Mouse (Mus musculus) monocyte, adult 2 months (primary cell): Measurements from ENCODE around the gene Sdcbp2.
A peak's percentile ranks its signal among the peaks of the same experiment; 100 is the strongest.

Experiments used
- DNase-seq, 2 experiments: peaks; one replicate each; pipeline ENCODE4 v3.0.0; 2022; ENCODE audit warnings: low spot score in 2 of 2, low read depth in 1 of 2

Gene Sdcbp2

GRCm38 (mm10) chr2:151571873-151572700 lies at the start of gene Sdcbp2:
Gene Sdcbp2 (plus strand): TSS chr2:151572622.
- no peak for DNase-seq

DNA sequence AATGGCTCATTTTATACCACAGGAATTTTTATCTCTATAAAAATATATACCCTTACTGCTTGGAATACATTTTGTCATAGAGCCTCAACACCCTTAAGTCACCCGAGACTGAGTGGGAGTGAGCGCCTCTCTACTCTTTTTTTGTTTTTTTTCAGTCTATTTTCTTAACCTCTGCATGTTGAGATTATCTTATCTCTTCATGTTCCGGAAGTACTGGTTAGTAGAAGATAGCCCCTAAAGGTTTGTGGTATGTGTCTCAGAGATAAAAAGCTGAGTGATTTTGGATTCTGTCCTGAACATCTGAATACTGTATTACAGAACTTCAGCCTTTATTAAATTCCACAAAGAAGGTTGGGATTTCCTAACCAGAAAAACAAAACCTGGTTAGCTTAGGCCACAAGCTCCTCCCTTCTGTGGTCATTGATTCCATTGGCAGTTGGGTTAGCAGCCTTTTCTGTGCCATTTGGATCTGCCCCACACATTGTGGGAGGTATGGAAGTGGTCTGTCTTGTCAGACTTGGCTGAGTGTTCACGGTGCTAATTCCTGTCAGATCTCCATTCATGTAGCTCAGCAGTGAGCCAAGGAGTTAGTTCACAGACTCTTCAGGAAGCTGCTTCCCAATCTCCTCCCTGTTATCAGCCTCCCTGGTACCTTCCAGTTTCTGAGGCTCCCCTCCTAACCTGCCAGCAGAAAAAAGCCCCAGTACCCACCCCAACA lies 47.9 kb upstream of the Sdcbp2 start:
- DNase-seq: no peak

DNA sequence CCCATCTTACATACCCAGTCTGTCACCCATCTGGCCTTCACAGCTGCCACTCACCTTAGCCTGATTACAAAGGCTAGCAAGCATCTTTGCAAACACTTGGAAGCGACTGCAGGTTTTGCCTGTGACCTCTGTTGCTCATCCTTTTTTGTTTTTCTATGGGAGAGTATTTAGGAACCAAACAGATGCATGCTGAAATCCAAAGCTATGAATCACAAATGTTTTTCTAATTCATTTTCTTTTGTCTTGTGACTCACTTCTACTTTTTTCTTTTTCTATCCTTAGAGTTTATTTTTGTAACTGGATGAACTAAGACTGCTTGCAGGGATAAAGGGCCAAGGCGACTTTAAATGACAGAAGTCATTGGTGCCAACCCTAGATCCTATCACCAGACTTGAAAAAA lies 46.9 kb upstream of the Sdcbp2 start:
- no peak for DNase-seq

DNA sequence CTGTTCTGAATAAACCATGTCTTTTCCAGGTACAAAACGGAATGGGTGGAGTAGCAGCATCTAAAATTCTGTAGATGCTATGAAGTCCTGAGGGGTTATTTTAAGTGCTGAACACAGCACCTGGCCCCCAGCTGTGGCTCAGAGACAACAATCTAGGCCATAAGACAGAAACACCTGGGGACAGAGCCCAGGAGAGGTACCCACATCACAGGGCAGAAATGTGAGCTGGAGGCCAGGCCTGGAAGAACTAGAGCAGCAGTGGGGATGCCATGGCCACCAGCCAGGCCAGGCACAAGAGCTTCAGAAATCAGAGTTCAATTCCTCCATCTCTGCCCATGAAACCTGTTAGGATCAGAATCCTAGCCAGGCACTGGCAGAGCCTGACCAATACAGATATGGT lies 44.4 kb upstream of the Sdcbp2 start:
- no peak for DNase-seq

- no peak for DNase-seq
Observed at GRCm38 (mm10) chr2:151529169-151529568, 43.3 kb upstream of the Sdcbp2 start.

GRCm38 (mm10) chr2:151530378-151531230 lies 41.8 kb upstream of the Sdcbp2 start:
- DNase-seq: no peak

DNA sequence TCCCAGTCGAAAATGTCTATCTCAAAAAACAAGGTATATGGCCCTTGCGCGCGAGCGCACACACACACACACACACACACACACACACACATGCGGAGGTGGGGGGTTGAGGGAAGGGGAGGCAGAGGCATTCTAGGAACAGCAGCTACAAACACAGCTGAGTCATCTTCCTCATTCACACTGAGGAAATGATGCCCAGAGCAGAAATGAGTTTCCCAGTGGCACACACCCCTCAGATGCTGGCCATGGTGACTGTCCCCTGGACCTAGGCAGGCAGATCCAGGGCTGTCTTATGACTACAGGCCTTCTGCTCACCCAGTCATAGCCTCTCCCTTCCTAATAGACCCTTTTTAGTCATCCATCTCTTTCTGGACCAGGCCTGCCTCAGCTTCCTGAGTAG lies 38.8 kb upstream of the Sdcbp2 start:
- peak; percentile 12 to 13 for DNase-seq

- DNase-seq: no peak
Observed at GRCm38 (mm10) chr2:151535961-151536617, 36.3 kb upstream of the Sdcbp2 start.

- peak; percentile 14 to 16 for DNase-seq
Observed at GRCm38 (mm10) chr2:151536618-151536974, 35.8 kb upstream of the Sdcbp2 start.

- DNase-seq: no peak
Observed at GRCm38 (mm10) chr2:151538646-151539045, 33.8 kb upstream of the Sdcbp2 start.

GRCm38 (mm10) chr2:151542323-151543062 lies 29.9 kb upstream of the Sdcbp2 start, which contains the start of gene Fkbp1a:
Gene Fkbp1a (plus strand): TSS chr2:151542483.
- DNase-seq: peak; percentile 66 to 84

DNA sequence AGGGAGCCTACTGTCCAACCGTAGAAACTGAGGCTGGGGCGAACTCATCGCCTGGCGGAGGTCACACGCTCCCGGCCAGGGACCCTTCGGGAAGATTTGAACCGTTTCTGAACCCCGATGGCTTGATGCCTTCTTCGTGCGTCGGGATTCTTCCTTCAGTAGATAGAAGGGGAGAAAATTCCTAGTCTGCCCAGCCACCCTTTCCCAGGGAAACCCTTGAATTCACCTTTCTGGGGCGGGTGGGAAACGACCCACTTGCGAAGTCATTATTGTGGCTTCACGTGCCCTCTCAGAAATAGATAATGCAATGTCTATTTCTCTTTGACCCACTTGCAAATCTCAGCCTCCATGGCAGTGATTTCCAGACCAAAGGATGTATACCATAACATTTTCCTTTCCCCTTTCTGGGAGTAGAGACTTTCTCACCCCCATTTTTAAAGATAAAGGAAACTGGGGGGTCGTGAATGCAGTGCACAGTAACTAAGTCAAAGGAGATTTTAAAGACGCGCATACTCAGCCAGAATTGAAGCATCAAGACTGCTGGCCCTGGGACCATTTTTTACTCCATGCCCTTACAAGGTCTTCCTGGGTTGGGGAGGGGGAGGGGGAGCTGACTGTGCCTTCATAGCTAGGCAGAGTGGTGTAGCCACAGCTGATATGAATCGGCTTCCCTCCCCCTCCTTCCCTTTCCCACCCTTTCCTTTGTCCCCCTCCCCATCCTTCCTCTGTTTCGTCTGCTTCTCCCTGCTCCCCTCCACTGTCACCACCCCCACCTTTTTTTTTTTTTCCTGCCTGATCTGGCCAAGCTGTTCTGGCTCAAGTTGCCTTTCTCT lies 29.1 kb upstream of the Sdcbp2 start:
- no peak for DNase-seq

- no peak for DNase-seq
Observed at GRCm38 (mm10) chr2:151544673-151545072, 27.7 kb upstream of the Sdcbp2 start.

GRCm38 (mm10) chr2:151546571-151546970 lies 25.9 kb upstream of the Sdcbp2 start:
- DNase-seq: no peak

DNA sequence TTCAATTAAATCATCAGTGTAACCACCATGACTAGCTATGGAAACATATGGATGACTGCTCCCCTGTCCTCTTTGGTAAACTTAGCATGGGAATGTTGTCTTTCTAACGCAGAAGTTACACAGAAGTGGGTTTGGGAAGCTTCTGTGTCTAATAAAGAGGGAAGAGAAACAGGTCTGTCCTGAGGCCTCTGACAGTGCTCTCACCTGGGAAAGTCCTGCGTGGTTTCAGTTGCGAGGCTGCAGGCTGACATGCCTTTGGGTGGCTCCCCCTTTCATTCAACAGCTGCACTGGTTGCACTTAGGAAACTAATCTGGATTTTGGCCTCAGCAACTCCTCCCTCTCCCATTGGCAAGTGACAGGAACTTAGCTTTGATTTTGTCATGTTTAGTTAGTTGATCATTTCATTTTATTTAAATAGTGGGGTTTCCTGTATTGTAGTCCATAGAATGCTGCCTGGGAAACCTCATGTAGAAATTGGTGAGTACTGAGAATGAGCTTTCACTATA lies 22.8 kb upstream of the Sdcbp2 start:
- no peak for DNase-seq

- no peak for DNase-seq
Observed at GRCm38 (mm10) chr2:151562930-151563921, 9.2 kb upstream of the Sdcbp2 start.

DNA sequence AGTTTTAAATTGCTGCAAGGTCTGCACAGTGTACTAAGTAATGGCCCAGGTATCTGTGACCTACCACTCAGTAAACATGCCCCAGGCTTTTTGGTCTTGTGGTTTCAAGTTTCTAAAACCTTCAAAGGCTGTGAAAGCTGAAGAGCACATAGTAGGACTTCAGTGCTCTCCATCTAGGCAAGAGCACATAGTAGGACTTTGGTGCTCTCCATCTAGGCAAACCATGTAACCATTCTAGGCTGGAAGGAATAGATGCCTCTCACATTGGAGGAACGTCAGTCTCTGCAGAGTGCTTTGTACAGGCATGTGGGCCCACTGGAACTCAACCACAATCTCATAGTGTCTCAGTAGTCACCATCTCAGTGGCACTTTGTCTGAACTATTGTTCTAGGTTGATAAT lies 8.4 kb upstream of the Sdcbp2 start:
- DNase-seq: no peak

- no peak for DNase-seq
Observed at GRCm38 (mm10) chr2:151564986-151565385, 7.4 kb upstream of the Sdcbp2 start.
